Mouse (Mus musculus) intestine, postnatal 0 days (tissue): Measurements from ENCODE around the gene Aurka. TPM values are rescaled to one million over a fixed set of nuclear protein-coding genes. Genes with fewer than 3 reads are reported as not detected.

Experiments used
- ATAC-seq: fragments of 200-750 bp; cut with Nextera tagmentation; 2 replicates; pipeline ENCODE4 v1.8.0; 2017; ENCODE audit warnings: mild to moderate bottlenecking, moderate TSS enrichment, moderate library complexity
- H3K27ac ChIP-seq: fragments of 300-500 bp; sonication (generic); 2 replicates; pipeline ENCODE4 v1.5.1; 2014; ENCODE audit warnings: mild to moderate bottlenecking, low read depth, low read length, moderate library complexity
- H3K27me3 ChIP-seq: fragments of 300-500 bp; sonication (generic); replicated peaks from 2 replicates; pipeline ENCODE4 v1.6.1; 2014; ENCODE audit warnings: low read length, mixed read lengths; ENCODE audit not compliant: control insufficient read depth, insufficient read depth
- H3K36me3 ChIP-seq: fragments of 300-500 bp; sonication (generic); 2 replicates; pipeline ENCODE4 v1.6.1; 2014; ENCODE audit warnings: mild to moderate bottlenecking, moderate library complexity; ENCODE audit not compliant: control insufficient read depth, insufficient read depth
- H3K4me1 ChIP-seq: fragments of 300-500 bp; sonication (generic); replicated peaks from 2 replicates; pipeline ENCODE4 v1.6.1; 2014; ENCODE audit warnings: antibody characterized with exemption, low read length, mixed read lengths; ENCODE audit not compliant: control insufficient read depth, insufficient read depth
- H3K4me2 ChIP-seq: fragments of 300-500 bp; sonication (generic); replicated peaks from 2 replicates; pipeline ENCODE4 v1.6.1; 2014; ENCODE audit warnings: low read depth, mild to moderate bottlenecking, moderate library complexity
- H3K4me3 ChIP-seq: fragments of 300-500 bp; sonication (generic); 2 replicates; pipeline ENCODE4 v1.5.1; 2014; ENCODE audit warnings: low read depth, low read length
- H3K9ac ChIP-seq: fragments of 300-500 bp; sonication (generic); 2 replicates; pipeline ENCODE4 v1.6.1; 2014; ENCODE audit warnings: mild to moderate bottlenecking, low read depth, low read length
- H3K9me3 ChIP-seq: fragments of 300-500 bp; sonication (generic); 2 replicates; pipeline ENCODE4 v1.6.1; 2016; ENCODE audit warnings: mixed run types; ENCODE audit not compliant: control insufficient read depth
- CTCF ChIP-seq: sonication (generic); IDR thresholded peaks from 2 replicates; pipeline ENCODE4 v1.5.1; 2016; ENCODE audit warnings: low read depth, mild to moderate bottlenecking, control low read depth, antibody characterized with exemption, moderate library complexity
- WGBS: fragments of 180-500 bp; shearing (Covaris S2); extraction: QIAGEN DNeasy Blood & Tissue Kit; methylation state at CpG from one replicate; pipeline ENCODE4 v1.1.7; 2014; 5-methylcytosine and 5-hydroxymethylcytosine counted together
- polyA plus RNA-seq: library from polyadenylated mRNA; unstranded; fragments of >200 nt; fragmentation: Nextera tagmentation; extraction: Ambion mirVana; gene quantifications from 2 replicates; pipeline ENCODE4 v1.2.1, GENCODE M21; 2015

Aurka gene
- polyA plus RNA-seq, 1 experiment from 2014 or later: 23.1 TPM

DNA sequence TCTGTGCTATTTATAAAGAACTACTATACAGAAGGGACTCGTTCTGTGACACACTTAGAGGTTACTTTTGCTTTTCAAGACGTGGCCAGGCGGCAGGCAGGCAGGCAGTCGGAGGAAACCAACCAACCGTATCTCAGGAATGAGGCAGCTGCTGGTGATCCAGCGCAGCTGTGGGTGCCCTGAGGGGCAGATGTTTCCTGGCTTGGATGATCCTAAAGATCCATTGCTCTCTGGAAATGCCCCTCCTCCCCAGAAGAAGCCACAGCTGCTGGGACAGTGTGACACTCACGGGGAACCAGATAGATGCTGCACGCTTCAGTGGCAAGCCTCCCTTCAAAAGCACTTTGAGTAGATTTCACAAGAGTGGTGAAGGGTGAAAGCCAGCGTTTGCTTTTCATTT is 42.1 kb upstream of the Aurka start:
- H3K27ac ChIP-seq: no peak overlapping the region
- H3K36me3 ChIP-seq: no peaks in the 10 kb centered on the region
- no peak for ATAC-seq
- H3K27me3 ChIP-seq: no peaks in the 10 kb centered on the region
- no peak for TF ChIP-seq CTCF
- H3K4me2 ChIP-seq: no peak overlapping the region
- H3K9me3 ChIP-seq: no peaks in the 10 kb centered on the region
- H3K4me1 ChIP-seq: no peaks in the 10 kb centered on the region
- 14% methylated on average over 9 of the region's 9 CpGs for WGBS
- no peak overlapping the region for H3K4me3 ChIP-seq
- no peak overlapping the region for H3K9ac ChIP-seq

DNA sequence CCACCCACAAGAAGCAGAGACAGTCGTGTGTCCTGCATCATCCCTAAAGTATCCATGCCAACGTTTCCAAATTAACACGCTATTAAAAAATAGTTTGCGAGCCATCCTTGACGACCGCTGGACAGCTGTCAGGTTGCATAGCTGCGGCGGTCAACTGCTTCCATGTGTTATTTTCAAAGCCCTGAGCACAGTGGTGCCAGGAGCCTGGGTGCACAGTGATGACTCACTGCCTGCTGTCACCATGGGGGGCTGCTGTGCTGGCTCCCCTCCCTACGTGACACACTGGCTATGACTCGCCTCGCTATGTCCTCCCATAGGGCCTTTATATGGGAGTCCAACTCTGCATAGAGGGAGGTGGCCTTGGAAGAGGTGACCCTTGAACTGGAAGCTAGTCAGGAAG is 40.8 kb upstream of the Aurka start:
- Histone ChIP-seq H3K9me3 (no peaks in the 10 kb centered on the region), H3K27me3 (no peaks in the 10 kb centered on the region), H3K4me1 (no peaks in the 10 kb centered on the region), H3K4me3 (no peak overlapping the region), H3K27ac (no peak overlapping the region), H3K36me3 (no peaks in the 10 kb centered on the region), H3K9ac (no peak overlapping the region), H3K4me2 (no peak overlapping the region)
- TF ChIP-seq CTCF: no peak
- WGBS: 83% methylated on average over 11 of the region's 11 CpGs
- ATAC-seq: no peak

DNA sequence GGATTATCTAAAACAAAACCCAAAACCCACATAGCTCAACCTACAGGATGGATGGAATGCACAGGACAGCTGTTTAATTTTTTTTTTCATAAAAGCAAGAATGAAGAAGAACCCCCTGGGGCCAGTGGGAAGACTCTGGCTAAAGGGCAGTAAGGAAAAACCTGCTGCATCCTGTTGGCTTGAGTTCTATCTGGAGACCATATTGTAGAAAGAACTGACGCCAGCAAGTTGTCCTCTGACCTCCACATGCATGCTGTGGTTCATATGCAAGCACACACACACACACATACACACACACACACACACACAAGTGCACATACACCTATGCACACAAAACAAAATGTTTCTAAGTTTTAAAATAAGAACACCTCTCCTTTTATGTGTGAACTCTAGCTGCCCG is 40.4 kb upstream of the Aurka start:
- no peak for TF ChIP-seq CTCF
- Histone ChIP-seq H3K27ac (no peak overlapping the region), H3K9ac (no peak overlapping the region), H3K36me3 (no peaks in the 10 kb centered on the region), H3K27me3 (no peaks in the 10 kb centered on the region), H3K9me3 (no peaks in the 10 kb centered on the region), H3K4me3 (no peak overlapping the region), H3K4me2 (no peak overlapping the region), H3K4me1 (no peaks in the 10 kb centered on the region)
- ATAC-seq: no peak
- 77% methylated on average over 2 of the region's 2 CpGs for WGBS

- Histone ChIP-seq H3K4me2 (no peak overlapping the region), H3K27ac (no peak overlapping the region), H3K36me3 (no peaks in the 10 kb centered on the region), H3K9me3 (no peaks in the 10 kb centered on the region), H3K27me3 (no peaks in the 10 kb centered on the region), H3K9ac (no peak overlapping the region), H3K4me1 (no peaks in the 10 kb centered on the region), H3K4me3 (no peak overlapping the region)
- no peak for TF ChIP-seq CTCF
- no peak for ATAC-seq
- 74% methylated on average over 2 of the region's 2 CpGs for WGBS
Measured at GRCm38 (mm10) chr2:172407499-172407898, 37.2 kb upstream of the Aurka start.

- Histone ChIP-seq H3K27ac (no peak overlapping the region), H3K4me2 (no peak overlapping the region), H3K27me3 (no peaks in the 10 kb centered on the region), H3K4me1 (no peaks in the 10 kb centered on the region), H3K36me3 (no peaks in the 10 kb centered on the region), H3K9ac (no peak overlapping the region), H3K9me3 (no peaks in the 10 kb centered on the region), H3K4me3 (no peak overlapping the region)
- 63% methylated on average over 4 of the region's 4 CpGs for WGBS
- TF ChIP-seq CTCF: no peak
- no peak for ATAC-seq
Measured at GRCm38 (mm10) chr2:172406173-172406572, 35.8 kb upstream of the Aurka start.

DNA sequence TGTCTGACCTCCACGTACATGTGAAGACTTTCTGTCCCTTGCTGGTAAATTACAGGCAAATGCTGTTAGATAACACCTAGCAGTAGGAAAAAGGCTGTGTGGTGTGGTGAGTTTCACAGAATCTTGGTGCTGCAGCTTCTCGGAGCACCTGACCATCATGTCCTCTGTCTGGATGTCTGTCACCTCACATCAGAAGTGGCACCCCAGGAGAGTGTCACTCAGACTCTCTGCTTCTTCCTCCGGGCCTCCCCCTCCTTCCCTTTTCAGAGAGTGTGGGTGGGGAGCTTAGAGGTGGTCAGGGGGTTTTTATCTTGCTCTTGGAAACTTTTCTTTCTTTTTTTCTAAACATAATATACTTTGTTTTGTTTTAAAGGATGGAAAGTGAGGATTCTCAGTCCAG is 34.7 kb upstream of the Aurka start:
- TF ChIP-seq CTCF: no peak
- Histone ChIP-seq H3K27ac (no peak overlapping the region), H3K36me3 (no peaks in the 10 kb centered on the region), H3K4me3 (no peak overlapping the region), H3K27me3 (no peaks in the 10 kb centered on the region), H3K4me2 (no peak overlapping the region), H3K4me1 (no peaks in the 10 kb centered on the region), H3K9me3 (no peaks in the 10 kb centered on the region), H3K9ac (no peak overlapping the region)
- WGBS: 57% methylated on average over 3 of the region's 3 CpGs
- no peak for ATAC-seq

GRCm38 (mm10) chr2:172404239-172404638 is 33.9 kb upstream of the Aurka start:
- 58% methylated on average over 7 of the region's 7 CpGs for WGBS
- H3K4me3 ChIP-seq: no peak overlapping the region
- H3K4me1 ChIP-seq: no peaks in the 10 kb centered on the region
- no peaks in the 10 kb centered on the region for H3K9me3 ChIP-seq
- no peak for ATAC-seq
- no peaks in the 10 kb centered on the region for H3K36me3 ChIP-seq
- no peak for TF ChIP-seq CTCF
- H3K27ac ChIP-seq: no peak overlapping the region
- no peak overlapping the region for H3K9ac ChIP-seq
- no peak overlapping the region for H3K4me2 ChIP-seq
- no peaks in the 10 kb centered on the region for H3K27me3 ChIP-seq
